Mouse (Mus musculus): ENCODE measurements around the gene B430305J03Rik. TPM values are rescaled to one million over a fixed set of nuclear protein-coding genes. Genes with fewer than 3 reads are reported as not detected.

B430305J03Rik gene
- polyA plus RNA-seq, 1 experiment from 2014 or later, result not detected

DNA sequence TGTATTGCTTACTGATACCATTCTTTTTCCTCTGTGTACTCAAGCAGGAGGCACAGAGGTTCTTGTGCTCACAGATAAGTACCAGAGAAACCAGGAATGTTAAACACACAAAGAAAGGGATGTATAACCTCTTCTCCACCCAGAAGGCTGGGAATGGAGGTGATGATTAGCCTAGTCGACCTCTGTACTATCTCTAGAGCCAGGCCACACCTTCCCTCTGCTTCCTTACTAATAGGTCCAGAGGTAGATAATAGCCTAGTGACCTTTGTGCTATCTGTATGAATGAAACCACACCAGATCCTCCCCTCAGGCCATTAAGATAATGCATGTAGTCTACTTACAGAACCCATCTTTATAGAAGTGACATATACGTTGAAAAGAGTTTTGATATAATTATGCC, 29.5 kb downstream of the B430305J03Rik start:
- ATAC-seq, result no peak
- Histone ChIP-seq H3K27me3 (replicated peaks; ENCODE audit: control insufficient read depth, insufficient read depth, low read length) (no peaks in the 10 kb centered on the region), H3K4me2 (ENCODE audit: low read length) (no peak overlapping the region), H3K9ac (ENCODE audit: low read depth, low read length) (no peak overlapping the region), H3K36me3 (ENCODE audit: control insufficient read depth, insufficient read depth, low read length) (no peaks in the 10 kb centered on the region), H3K27ac (ENCODE audit: low read depth, low read length) (no peak overlapping the region), H3K4me3 (ENCODE audit: low read length) (no peak overlapping the region), H3K9me3 (ENCODE audit: control insufficient read depth, low read length) (no peaks in the 10 kb centered on the region), H3K4me1 (ENCODE audit: control insufficient read depth, insufficient read depth, low read depth, low read length) (no peaks in the 10 kb centered on the region)
- WGBS, result 66% methylated on average over 2 of the region's 2 CpGs

DNA sequence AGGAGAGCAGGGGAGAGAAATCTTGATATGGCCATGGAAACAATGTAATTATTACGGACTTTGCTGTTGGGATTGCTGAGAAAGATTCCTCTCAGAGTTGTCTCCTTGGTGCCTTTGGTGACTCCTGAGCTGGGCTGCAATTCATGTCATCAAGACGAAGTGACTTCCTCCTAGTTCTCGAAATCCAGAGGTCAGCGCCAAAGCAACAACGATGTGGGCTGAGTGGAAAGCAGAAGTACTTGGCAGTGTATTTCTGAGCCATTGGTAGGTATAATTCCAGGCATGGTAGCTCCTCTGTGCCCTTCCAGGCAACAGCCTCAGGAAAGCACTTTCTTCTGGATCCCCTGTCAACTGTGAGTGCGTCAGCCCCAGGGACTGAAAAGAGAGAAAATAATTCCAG, 44.1 kb downstream of the B430305J03Rik start:
- no peak overlapping the region for H3K4me2 ChIP-seq (ENCODE audit: low read length)
- no peaks in the 10 kb centered on the region for H3K9me3 ChIP-seq (ENCODE audit: control insufficient read depth, low read length)
- 87% methylated on average over 6 of the region's 6 CpGs for WGBS
- ATAC-seq, result 0 out of 2 replicates have a peak, but pooled peaks have one; percentile 40
- H3K4me3 ChIP-seq (ENCODE audit: low read length), result no peak overlapping the region
- no peaks in the 10 kb centered on the region for H3K36me3 ChIP-seq (ENCODE audit: control insufficient read depth, insufficient read depth, low read length)
- no peaks in the 10 kb centered on the region for H3K4me1 ChIP-seq (ENCODE audit: control insufficient read depth, insufficient read depth, low read depth, low read length)
- no peak overlapping the region for H3K9ac ChIP-seq (ENCODE audit: low read depth, low read length)
- H3K27ac ChIP-seq (ENCODE audit: low read depth, low read length), result no peak overlapping the region
- no peaks in the 10 kb centered on the region for H3K27me3 ChIP-seq (replicated peaks; ENCODE audit: control insufficient read depth, insufficient read depth, low read length)

DNA sequence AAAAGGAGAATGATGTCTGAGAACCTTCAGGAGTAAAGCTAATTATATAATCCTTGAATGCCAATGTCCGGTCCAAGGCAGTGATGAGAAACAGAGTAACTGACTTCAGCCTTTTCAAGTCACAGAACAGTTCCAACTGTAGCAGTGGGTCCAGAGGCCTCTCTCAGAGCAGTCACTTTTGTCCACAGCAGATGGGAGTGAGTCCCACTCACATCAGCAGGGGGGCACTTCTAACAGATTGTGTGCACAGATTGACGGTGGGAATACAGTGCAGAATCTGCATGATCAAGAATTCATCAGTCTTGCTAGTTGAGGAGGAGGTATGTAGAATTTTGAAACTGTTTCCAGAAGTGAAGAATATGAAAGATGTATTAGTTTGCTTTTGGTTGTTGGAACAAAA, 45.7 kb downstream of the B430305J03Rik start:
- Histone ChIP-seq H3K4me1 (ENCODE audit: control insufficient read depth, insufficient read depth, low read depth, low read length) (no peaks in the 10 kb centered on the region), H3K9ac (ENCODE audit: low read depth, low read length) (no peak overlapping the region), H3K27me3 (replicated peaks; ENCODE audit: control insufficient read depth, insufficient read depth, low read length) (no peaks in the 10 kb centered on the region), H3K4me3 (ENCODE audit: low read length) (no peak overlapping the region), H3K9me3 (ENCODE audit: control insufficient read depth, low read length) (no peaks in the 10 kb centered on the region), H3K27ac (ENCODE audit: low read depth, low read length) (no peak overlapping the region), H3K36me3 (ENCODE audit: control insufficient read depth, insufficient read depth, low read length) (no peaks in the 10 kb centered on the region), H3K4me2 (ENCODE audit: low read length) (no peak overlapping the region)
- 71% methylated on average over 2 of the region's 2 CpGs for WGBS
- ATAC-seq, result no peak

DNA sequence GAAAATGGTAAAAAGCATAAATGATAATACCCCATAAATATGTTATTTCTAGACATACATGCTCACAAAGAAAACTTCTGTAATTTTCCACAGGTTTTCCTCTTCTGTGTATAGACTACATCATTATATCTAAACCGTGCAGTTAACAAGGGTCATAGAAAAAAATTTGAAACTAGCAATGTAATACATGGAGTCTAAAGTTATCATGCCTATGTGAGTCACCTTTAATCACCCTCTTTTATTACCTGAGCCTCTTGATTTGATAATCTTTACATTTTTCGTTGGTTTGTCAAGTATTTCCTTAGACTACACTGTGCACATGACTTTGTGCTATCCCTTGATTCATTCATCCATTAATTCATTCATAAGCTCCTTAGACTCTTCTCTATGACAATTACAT, 50.7 kb downstream of the B430305J03Rik start:
- ATAC-seq, result no peak
- H3K27ac ChIP-seq (ENCODE audit: low read depth, low read length), result no peak overlapping the region
- no peaks in the 10 kb centered on the region for H3K4me1 ChIP-seq (ENCODE audit: control insufficient read depth, insufficient read depth, low read depth, low read length)
- no peak overlapping the region for H3K4me2 ChIP-seq (ENCODE audit: low read length)
- H3K9ac ChIP-seq (ENCODE audit: low read depth, low read length), result no peak overlapping the region
- H3K36me3 ChIP-seq (ENCODE audit: control insufficient read depth, insufficient read depth, low read length), result no peaks in the 10 kb centered on the region
- H3K4me3 ChIP-seq (ENCODE audit: low read length), result no peak overlapping the region
- no peaks in the 10 kb centered on the region for H3K9me3 ChIP-seq (ENCODE audit: control insufficient read depth, low read length)
- WGBS, result 78% methylated on average over 2 of the region's 2 CpGs
- no peaks in the 10 kb centered on the region for H3K27me3 ChIP-seq (replicated peaks; ENCODE audit: control insufficient read depth, insufficient read depth, low read length)

Other genes starting within 250 kb of the B430305J03Rik start
- gene Rap2b, start 4.3 kb downstream of the B430305J03Rik start, polyA plus RNA-seq (2015; fragmentation: Nextera tagmentation; extraction: Ambion mirVana), result 10.3 and 10.7 TPM in 2 replicates